Mouse (Mus musculus) MEL (cell line): ENCODE data around the gene Mapt. TPM values are rescaled to one million over a fixed set of nuclear protein-coding genes. Genes with fewer than 3 reads are reported as not detected.

Experiments
- DNase-seq: peaks from one replicate; pipeline ENCODE4 v3.0.0; 2011; ENCODE audit warnings: low read depth, low spot score
- H3K27ac ChIP-seq: 2 replicates; pipeline ENCODE4 v1.5.1; 2012; ENCODE audit warnings: low read depth, mild to moderate bottlenecking, control low read depth, low read length, moderate library complexity; ENCODE audit not compliant: control insufficient read depth
- H3K27me3 ChIP-seq, 2 experiments: fragments of 150-350 bp in 1 of 2; sonication (generic) in 1 of 2; 2 replicates each; pipeline ENCODE4 v1.6.1; 2012; ENCODE audit warnings: low read length in 2 of 2, mild to moderate bottlenecking in 2 of 2, improper control_type of control experiment in 1 of 2, moderate library complexity in 1 of 2; ENCODE audit not compliant: insufficient read depth in 2 of 2, control insufficient read depth in 1 of 2
- H3K36me3 ChIP-seq, 2 experiments: 2 replicates each; pipeline ENCODE4 v1.6.1; 2012 to 2014; ENCODE audit warnings: low read length in 2 of 2, improper control_type of control experiment in 1 of 2, inconsistent platforms in 1 of 2, mild to moderate bottlenecking in 1 of 2; ENCODE audit not compliant: insufficient read depth in 2 of 2, control insufficient read depth in 1 of 2
- H3K4me1 ChIP-seq, 2 experiments: fragments of 150-350 bp in 1 of 2; sonication (generic) in 1 of 2; 2 replicates each; pipeline ENCODE4 v1.6.1; 2012; ENCODE audit warnings: low read length in 2 of 2, improper control_type of control experiment in 1 of 2, mild to moderate bottlenecking in 1 of 2; ENCODE audit not compliant: insufficient read depth in 2 of 2, control insufficient read depth in 1 of 2
- H3K4me3 ChIP-seq, 2 experiments: fragments of 150-350 bp in 1 of 2; sonication (generic) in 1 of 2; 2 replicates each; pipeline ENCODE4 v1.5.1; 2012; ENCODE audit warnings: low read depth in 2 of 2, low read length in 2 of 2, mild to moderate bottlenecking in 2 of 2, moderate library complexity in 2 of 2, control low read depth in 1 of 2, improper control_type of control experiment in 1 of 2; ENCODE audit not compliant: control insufficient read depth in 1 of 2, insufficient read depth in 1 of 2
- H3K79me2 ChIP-seq: 2 replicates; pipeline ENCODE4 v1.6.1; 2012; ENCODE audit warnings: mild to moderate bottlenecking, low read length, moderate library complexity; ENCODE audit not compliant: control insufficient read depth, poor library complexity, insufficient read depth
- H3K9ac ChIP-seq: 2 replicates; pipeline ENCODE4 v1.6.1; 2012; ENCODE audit warnings: low read depth, mild to moderate bottlenecking, control low read depth, low read length, moderate library complexity; ENCODE audit not compliant: control insufficient read depth, poor library complexity, severe bottlenecking
- H3K9me3 ChIP-seq: fragments of 150-350 bp; sonication (generic); replicated peaks from 2 replicates; pipeline ENCODE4 v1.6.1; 2012; ENCODE audit warnings: mild to moderate bottlenecking, low read length, improper control_type of control experiment, moderate library complexity; ENCODE audit not compliant: insufficient read depth
- CHD1 ChIP-seq: IDR thresholded peaks from 2 replicates; pipeline ENCODE4 v1.6.1; 2012; ENCODE audit warnings: low read depth, mild to moderate bottlenecking, inconsistent platforms, low read length, improper control_type of control experiment
- CTCF ChIP-seq, 3 experiments: IDR thresholded peaks in 2 of 3; conservative IDR thresholded peaks in 1 of 3; 2 replicates each; pipeline ENCODE4 v1.5.1; 2011 to 2012; ENCODE audit warnings: low read length in 3 of 3, low read depth in 2 of 3, mild to moderate bottlenecking in 2 of 3, improper control_type of control experiment in 1 of 3, inconsistent platforms in 1 of 3, mixed read lengths in 1 of 3, moderate library complexity in 1 of 3; ENCODE audit not compliant: control insufficient read depth in 1 of 3, insufficient read depth in 1 of 3, poor library complexity in 1 of 3, severe bottlenecking in 1 of 3
- E2F4 ChIP-seq: IDR thresholded peaks from 2 replicates; pipeline ENCODE4 v1.6.1; 2011; ENCODE audit warnings: low read depth, low read length, improper control_type of control experiment, borderline replicate concordance
- ELF1 ChIP-seq: IDR thresholded peaks from 2 replicates; pipeline ENCODE4 v1.6.1; 2014; ENCODE audit warnings: low read depth, mild to moderate bottlenecking, inconsistent platforms, low read length, improper control_type of control experiment, moderate library complexity
- EP300 ChIP-seq, 2 experiments: IDR thresholded peaks; 2 replicates each; pipeline ENCODE4 v1.6.1; 2011; ENCODE audit warnings: improper control_type of control experiment in 2 of 2, low read length in 2 of 2, low read depth in 1 of 2, mild to moderate bottlenecking in 1 of 2
- ETS1 ChIP-seq: IDR thresholded peaks from 2 replicates; pipeline ENCODE4 v1.6.1; 2012; ENCODE audit warnings: low read depth, mild to moderate bottlenecking, inconsistent platforms, low read length, improper control_type of control experiment, moderate library complexity
- GABPA ChIP-seq: IDR thresholded peaks from 2 replicates; pipeline ENCODE4 v1.6.1; 2012; ENCODE audit warnings: low read depth, mild to moderate bottlenecking, inconsistent platforms, low read length, improper control_type of control experiment, moderate library complexity
- HCFC1 ChIP-seq: IDR thresholded peaks from 2 replicates; pipeline ENCODE4 v1.6.1; 2012; ENCODE audit warnings: low read depth, mild to moderate bottlenecking, inconsistent platforms, low read length, improper control_type of control experiment, moderate library complexity
- KAT2A ChIP-seq: conservative IDR thresholded peaks from 2 replicates; pipeline ENCODE4 v1.6.1; 2012; ENCODE audit warnings: low read depth, low read length, improper control_type of control experiment, inconsistent platforms
- MAX ChIP-seq: IDR thresholded peaks from 2 replicates; pipeline ENCODE4 v1.6.1; 2011; ENCODE audit warnings: low read length, improper control_type of control experiment
- MAZ ChIP-seq: IDR thresholded peaks from 2 replicates; pipeline ENCODE4 v1.6.1; 2012; ENCODE audit warnings: low read depth, mild to moderate bottlenecking, inconsistent platforms, low read length, improper control_type of control experiment
- MEF2A ChIP-seq: IDR thresholded peaks from 2 replicates; pipeline ENCODE4 v1.6.1; 2014; ENCODE audit warnings: low read depth, mild to moderate bottlenecking, inconsistent platforms, low read length, improper control_type of control experiment; ENCODE audit not compliant: poor library complexity, insufficient replicate concordance, severe bottlenecking; ENCODE audit errors: extremely low read depth
- MXI1 ChIP-seq: IDR thresholded peaks from 2 replicates; pipeline ENCODE4 v1.6.1; 2011; ENCODE audit warnings: mild to moderate bottlenecking, low read depth, low read length, improper control_type of control experiment
- MYC ChIP-seq: IDR thresholded peaks from 2 replicates; pipeline ENCODE4 v1.6.1; 2011; ENCODE audit warnings: low read depth, mild to moderate bottlenecking, low read length, improper control_type of control experiment, moderate library complexity
- NELFE ChIP-seq: IDR thresholded peaks from 2 replicates; pipeline ENCODE4 v1.6.1; 2011; ENCODE audit warnings: low read depth, low read length, improper control_type of control experiment
- POLR2AphosphoS2 ChIP-seq: IDR thresholded peaks from 2 replicates; pipeline ENCODE4 v1.6.1; 2011; ENCODE audit warnings: low read length, improper control_type of control experiment
- POLR2AphosphoS5 ChIP-seq: IDR thresholded peaks from 2 replicates; pipeline ENCODE4 v1.6.1; 2012; ENCODE audit warnings: low read depth, borderline replicate concordance, mild to moderate bottlenecking, inconsistent platforms, low read length, moderate library complexity, mixed read lengths
- RAD21 ChIP-seq: IDR thresholded peaks from 2 replicates; pipeline ENCODE4 v1.6.1; 2011; ENCODE audit warnings: mild to moderate bottlenecking, low read depth, low read length, improper control_type of control experiment
- RCOR1 ChIP-seq: IDR thresholded peaks from 2 replicates; pipeline ENCODE4 v1.6.1; 2012; ENCODE audit warnings: low read depth, mild to moderate bottlenecking, inconsistent platforms, low read length, improper control_type of control experiment
- SIN3A ChIP-seq: IDR thresholded peaks from 2 replicates; pipeline ENCODE4 v1.6.1; 2012; ENCODE audit warnings: low read length, improper control_type of control experiment, inconsistent platforms
- TAL1 ChIP-seq: IDR thresholded peaks from 2 replicates; pipeline ENCODE4 v1.6.1; 2012; ENCODE audit warnings: mild to moderate bottlenecking, inconsistent platforms, low read length, moderate library complexity, mixed read lengths
- TCF12 ChIP-seq: IDR thresholded peaks from 2 replicates; pipeline ENCODE4 v1.6.1; 2014; ENCODE audit warnings: low read depth, mild to moderate bottlenecking, inconsistent platforms, low read length, improper control_type of control experiment, moderate library complexity
- UBTF ChIP-seq: IDR thresholded peaks from 2 replicates; pipeline ENCODE4 v1.6.1; 2012; ENCODE audit warnings: low read depth, mild to moderate bottlenecking, inconsistent platforms, low read length, improper control_type of control experiment, moderate library complexity, borderline replicate concordance; ENCODE audit not compliant: insufficient read depth
- ZC3H11A ChIP-seq: IDR thresholded peaks from 2 replicates; pipeline ENCODE4 v1.6.1; 2012; ENCODE audit warnings: low read depth, mild to moderate bottlenecking, inconsistent platforms, low read length, improper control_type of control experiment
- ZKSCAN1 ChIP-seq: IDR thresholded peaks from 2 replicates; pipeline ENCODE4 v1.6.1; 2012; ENCODE audit warnings: low read depth, mild to moderate bottlenecking, inconsistent platforms, low read length, improper control_type of control experiment, moderate library complexity
- ZMIZ1 ChIP-seq: IDR thresholded peaks from 2 replicates; pipeline ENCODE4 v1.6.1; 2012; ENCODE audit warnings: low read depth, mild to moderate bottlenecking, inconsistent platforms, low read length, improper control_type of control experiment, moderate library complexity
- ZNF384 ChIP-seq: IDR thresholded peaks from 2 replicates; pipeline ENCODE4 v1.6.1; 2012; ENCODE audit warnings: low read depth, mild to moderate bottlenecking, inconsistent platforms, low read length, improper control_type of control experiment
- polyA plus RNA-seq, 2 experiments: library from polyadenylated mRNA; stranded (reverse) in 1 of 2; unstranded in 1 of 2; fragments of >175 nt in 1 of 2; fragments of >200 nt in 1 of 2; gene quantifications; 2 replicates each; pipeline versions ENCODE4 v1.2.1 to v1.2.4; 2012; ENCODE audit warnings: low replicate concordance in 2 of 2, low read depth in 1 of 2; ENCODE audit not compliant: insufficient read length in 2 of 2, insufficient read depth in 1 of 2, missing spikeins in 1 of 2
- total RNA-seq: library from RNA; depleted of rRNA; stranded (reverse); fragments of 300-350 nt; gene quantifications from 2 replicates; pipeline ENCODE4 v1.2.3, GENCODE M21; 2012

Mapt gene
- total and polyA plus RNA-seq, 3 experiments, result 0.89 to 1.7 TPM; not detected in 1

GRCm38 (mm10) chr11:104293241-104293640 is 62.1 kb downstream of the Mapt start (continued):
- TF ChIP-seq MXI1 (no peak), TCF12 (peak; percentile 96)
- TF ChIP-seq, all 39 proteins: peak for 18

- H3K27ac ChIP-seq, result peak overlapping the region; percentile 84
- H3K36me3 ChIP-seq, result peaks cover 0 to 36% of the 10 kb centered on the region in 2 experiments; a peak in 2 of 4 replicates
- no peak for TF ChIP-seq RCOR1
- peak; percentile 86 for TF ChIP-seq ZNF384
- peak; percentile 45; the same call in 1 of the 2 replicates for TF ChIP-seq TAL1
- no peak for TF ChIP-seq ZC3H11A
- peak; percentile 17; the same call in 1 of the 2 replicates for TF ChIP-seq SIN3A
- TF ChIP-seq TCF12, result 0 out of 2 replicates have a peak, but pooled peaks have one; percentile 7
- TF ChIP-seq ZMIZ1, result no peak
- TF ChIP-seq MEF2A, result no peak
- no peaks in the 10 kb centered on the region for H3K27me3 ChIP-seq
- H3K4me3 ChIP-seq, result peak overlapping the region; percentile 40 to 46; a peak in 3 of 4 replicates
- H3K9ac ChIP-seq, result peak overlapping the region; percentile 50
- DNase-seq, result peak; percentile 70
- H3K9me3 ChIP-seq, result no peaks in the 10 kb centered on the region
- peaks cover 22 to 58% of the 10 kb centered on the region in 2 experiments for H3K4me1 ChIP-seq
- no peaks in the 10 kb centered on the region for H3K79me2 ChIP-seq
These were observed 64.0 kb downstream of the Mapt start for GRCm38 (mm10) chr11:104295145-104295544.

GRCm38 (mm10) chr11:104295656-104296055 is 64.5 kb downstream of the Mapt start:
- Histone ChIP-seq H3K27me3 (no peaks in the 10 kb centered on the region), H3K9me3 (no peaks in the 10 kb centered on the region), H3K36me3 (peaks cover 0 to 36% of the 10 kb centered on the region in 2 experiments; a peak in 2 of 4 replicates), H3K4me1 (peaks cover 22 to 53% of the 10 kb centered on the region in 2 experiments), H3K4me3 (peak overlapping the region; percentile 40 to 46), H3K27ac (peak overlapping the region; percentile 84), H3K79me2 (no peaks in the 10 kb centered on the region), H3K9ac (peak overlapping the region; percentile 50)
- peak; percentile 86 for DNase-seq
- TF ChIP-seq TAL1, result no peak
- peak; percentile 69 for TF ChIP-seq MXI1
- TF ChIP-seq E2F4, result no peak
- TF ChIP-seq POLR2AphosphoS5, result no peak
- no peak for TF ChIP-seq POLR2AphosphoS2
- no peak for TF ChIP-seq CHD1
- no peak for TF ChIP-seq SIN3A
- peak; percentile 46 to 52; a peak in 3 of 4 replicates for TF ChIP-seq EP300 (IDR thresholded peaks at IDR 0.05; ENCODE audit: low read depth in 1 of 2, low read length in 2 of 2)
- TF ChIP-seq HCFC1, result no peak
- TF ChIP-seq NELFE, result peak; percentile 17; the same call in 1 of the 2 replicates
- no peak for TF ChIP-seq ZKSCAN1
- TF ChIP-seq TCF12, result no peak
- TF ChIP-seq RCOR1, result peak; percentile 66
- TF ChIP-seq ETS1, result peak; percentile 75
- TF ChIP-seq MEF2A, result no peak
- no peak for TF ChIP-seq GABPA
- TF ChIP-seq UBTF, result no peak
- TF ChIP-seq KAT2A, result no peak
- TF ChIP-seq MAX, result peak; percentile 74; the same call in 1 of the 2 replicates
- TF ChIP-seq ZMIZ1, result 0 out of 2 replicates have a peak, but pooled peaks have one; percentile 41
- TF ChIP-seq ELF1, result 0 out of 2 replicates have a peak, but pooled peaks have one; percentile 14
- no peak for TF ChIP-seq CTCF (IDR thresholded peaks at IDR 0.05 in 2 of 3, conservative IDR thresholded peaks at IDR 0.05 in 1 of 3; ENCODE audit: control insufficient read depth in 1 of 3, insufficient read depth in 1 of 3, low read depth in 2 of 3, low read length in 3 of 3, poor library complexity in 1 of 3, severe bottlenecking in 1 of 3)
- no peak for TF ChIP-seq RAD21
- 0 out of 2 replicates have a peak, but pooled peaks have one; percentile 33 for TF ChIP-seq MAZ
- no peak for TF ChIP-seq MYC
